Mouse (Mus musculus) thymus, postnatal 14 days (tissue): Measurements from ENCODE around the gene Flt3l.

Experiments
- DNase-seq: peaks from one replicate; pipeline ENCODE4 v3.0.0; 2021

Flt3l gene

DNA sequence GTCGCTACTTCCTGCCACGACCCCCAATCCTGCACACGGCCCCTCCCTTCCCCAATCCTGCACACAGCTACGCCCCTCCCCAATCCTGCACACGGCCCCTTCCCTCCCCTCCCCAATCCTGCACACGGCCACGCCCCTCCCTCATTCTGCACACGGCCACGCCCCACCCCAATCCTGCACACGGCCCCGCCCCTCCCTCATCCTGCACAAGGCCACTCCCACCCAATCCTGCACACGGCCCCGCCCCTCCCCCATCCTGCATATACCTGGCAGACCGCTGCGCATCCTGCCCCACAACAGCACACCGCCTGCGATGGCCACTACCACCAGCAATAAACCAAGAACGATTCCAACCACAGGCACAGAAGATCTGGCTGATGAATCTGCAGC lies 42.7 kb downstream of the Flt3l start:
- peak; percentile 39 for DNase-seq

GRCm38 (mm10) chr7:45092828-45093515 lies 43.3 kb downstream of the Flt3l start:
- no peak for DNase-seq

DNA sequence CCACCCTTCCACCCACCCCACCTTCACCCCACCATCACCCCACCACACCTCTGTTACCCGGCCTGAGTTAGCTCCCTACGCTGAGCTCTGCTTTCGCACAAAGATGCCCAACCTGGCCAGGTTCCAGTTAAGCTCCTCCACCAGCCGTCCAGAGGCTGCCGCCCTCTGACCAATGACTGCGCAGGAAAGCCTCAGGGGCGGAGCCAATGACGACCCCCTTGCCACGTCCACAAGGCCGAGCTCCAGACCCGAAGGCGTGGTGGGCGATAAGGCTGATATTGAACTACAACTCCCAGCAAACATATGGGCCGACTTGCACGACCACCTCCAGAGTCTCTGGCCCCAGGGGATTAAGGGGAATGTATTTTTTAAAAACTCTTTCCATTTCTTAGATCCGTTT lies 44.2 kb downstream of the Flt3l start, which contains the start of gene Rcn3:
Gene Rcn3 (minus strand): TSS at position 174 of the 400 bp plus-strand sequence.
- no peak for DNase-seq

- DNase-seq: no peak
These were observed 44.9 kb downstream of the Flt3l start for GRCm38 (mm10) chr7:45091001-45091990.

- peak; percentile 44 for DNase-seq
These were observed 45.8 kb downstream of the Flt3l start for GRCm38 (mm10) chr7:45090251-45090977.

- DNase-seq: no peak
These were observed 47.6 kb downstream of the Flt3l start for GRCm38 (mm10) chr7:45088597-45088996.

DNA sequence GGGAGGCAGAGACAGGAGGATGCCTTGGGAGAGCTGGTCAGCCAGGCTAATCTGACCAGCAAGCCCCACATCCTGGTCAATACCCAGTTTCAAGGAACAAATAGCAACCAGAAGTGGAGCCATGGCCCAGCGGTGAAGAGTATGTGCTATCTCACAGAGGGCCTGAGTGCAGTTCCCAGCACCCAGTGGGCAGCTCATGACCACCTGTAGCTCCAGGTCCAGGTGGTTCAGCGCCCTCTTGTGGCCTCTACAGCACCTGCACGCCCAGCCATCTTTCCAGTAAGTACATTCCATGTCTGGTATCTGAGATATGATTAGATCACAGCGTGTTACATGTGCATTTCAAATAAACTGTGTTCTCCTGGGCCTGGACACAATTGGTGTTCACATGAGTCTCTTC lies 50.1 kb downstream of the Flt3l start:
- no peak for DNase-seq

- DNase-seq: peak; percentile 53
These were observed 52.8 kb downstream of the Flt3l start for GRCm38 (mm10) chr7:45083300-45083890.

DNA sequence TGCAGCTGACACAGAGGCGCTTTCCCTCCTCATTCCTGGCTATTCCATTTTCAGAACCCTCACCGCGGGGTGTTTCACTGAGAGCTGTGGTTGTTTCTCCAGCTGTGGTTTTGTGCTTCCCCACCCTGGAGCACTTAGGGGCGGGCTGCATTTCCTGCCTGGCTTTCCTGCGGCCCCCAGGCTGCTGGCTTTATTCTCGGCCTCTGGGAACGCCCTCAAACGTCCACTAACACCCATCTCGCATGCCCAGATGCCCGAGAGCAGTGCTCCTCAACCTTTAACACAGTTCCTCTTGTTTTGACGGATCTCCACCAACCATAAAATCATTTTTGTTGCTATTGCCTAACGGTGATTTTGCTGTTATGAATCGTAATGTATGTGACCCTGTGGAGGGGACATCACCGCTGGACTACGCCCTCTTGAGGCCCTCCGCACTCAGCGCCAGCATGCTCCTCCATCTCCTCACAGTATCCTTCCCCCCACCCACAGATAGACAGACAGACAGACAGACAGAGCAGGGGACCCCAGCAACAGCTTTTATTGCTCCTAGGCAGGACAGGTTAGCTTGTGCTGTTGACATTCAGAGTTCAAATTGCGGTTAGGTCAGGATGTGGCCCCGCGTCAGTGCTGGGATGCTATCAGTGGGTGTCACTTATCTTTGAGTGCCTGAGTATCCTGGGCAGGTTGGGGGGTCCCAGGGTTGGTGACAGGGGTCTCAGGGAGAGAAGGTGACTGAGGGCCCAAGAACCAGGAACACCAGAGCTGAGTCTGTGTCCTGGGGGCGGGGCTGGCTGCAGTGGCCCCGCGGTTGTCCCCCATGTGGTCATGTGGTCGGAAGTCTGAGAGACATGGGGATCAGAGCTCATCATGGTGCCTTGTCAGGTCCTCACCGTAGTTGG lies 53.6 kb downstream of the Flt3l start:
- peak; percentile 55 for DNase-seq

DNA sequence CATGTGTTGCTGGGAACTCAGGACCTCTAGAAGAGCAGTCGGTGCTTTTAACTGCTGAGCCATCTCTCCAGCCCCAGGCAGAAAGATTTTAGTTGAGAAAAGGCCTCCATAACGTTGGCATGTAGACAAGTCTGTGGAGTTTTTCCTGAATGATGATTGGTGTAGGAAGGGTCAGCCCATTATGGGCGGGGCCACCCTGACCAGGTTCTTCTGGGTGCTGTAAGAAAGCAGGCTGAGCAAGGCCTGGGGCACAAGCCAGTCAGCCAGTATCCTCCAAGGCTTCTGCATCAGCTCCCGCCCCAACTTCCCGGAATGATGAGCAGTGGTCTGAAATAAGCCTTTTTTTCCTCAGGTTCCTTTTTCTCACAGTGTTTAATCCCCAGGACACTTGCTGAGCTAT lies 55.2 kb downstream of the Flt3l start:
- no peak for DNase-seq

- DNase-seq: peak; percentile 94
These were observed 56.4 kb downstream of the Flt3l start for GRCm38 (mm10) chr7:45079856-45080255.
